Mouse (Mus musculus) thymus, postnatal 0 days (tissue): ENCODE data around the gene Tcn2. TPM values are rescaled to one million over a fixed set of nuclear protein-coding genes. Genes with fewer than 3 reads are reported as not detected.

Experiments used
- DNase-seq: peaks from one replicate; pipeline ENCODE4 v3.0.0-alpha.2; 2015; ENCODE audit warnings: low spot score
- polyA plus RNA-seq: library from polyadenylated mRNA; unstranded; fragments of >200 nt; fragmentation: Nextera tagmentation; extraction: Ambion mirVana; gene quantifications from 2 replicates; pipeline ENCODE4 v1.2.1, GENCODE M21; 2015

Gene Tcn2
- polyA plus RNA-seq, 1 experiment from 2014 or later = 25.5 TPM

DNA sequence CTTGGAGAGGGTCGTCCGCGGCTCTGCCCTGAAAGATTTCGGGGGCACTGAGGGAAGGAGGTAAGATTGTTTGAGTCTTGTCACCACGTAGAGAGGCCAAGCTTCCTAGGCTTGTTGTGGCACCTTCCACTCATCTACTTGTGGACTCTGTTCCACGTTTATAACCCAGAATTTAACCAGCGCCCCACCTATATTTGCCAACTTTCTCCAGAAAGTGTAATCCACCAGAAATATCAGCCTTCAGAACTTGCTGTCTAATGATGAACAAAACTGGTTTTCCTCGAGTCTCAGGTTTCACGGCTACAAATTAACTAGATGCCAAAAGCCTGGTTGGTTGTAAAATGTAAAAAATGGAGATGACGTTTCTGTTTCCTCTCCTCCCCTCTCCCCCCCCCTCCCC, 36.5 kb downstream of the Tcn2 start:
- no peak for DNase-seq

DNA sequence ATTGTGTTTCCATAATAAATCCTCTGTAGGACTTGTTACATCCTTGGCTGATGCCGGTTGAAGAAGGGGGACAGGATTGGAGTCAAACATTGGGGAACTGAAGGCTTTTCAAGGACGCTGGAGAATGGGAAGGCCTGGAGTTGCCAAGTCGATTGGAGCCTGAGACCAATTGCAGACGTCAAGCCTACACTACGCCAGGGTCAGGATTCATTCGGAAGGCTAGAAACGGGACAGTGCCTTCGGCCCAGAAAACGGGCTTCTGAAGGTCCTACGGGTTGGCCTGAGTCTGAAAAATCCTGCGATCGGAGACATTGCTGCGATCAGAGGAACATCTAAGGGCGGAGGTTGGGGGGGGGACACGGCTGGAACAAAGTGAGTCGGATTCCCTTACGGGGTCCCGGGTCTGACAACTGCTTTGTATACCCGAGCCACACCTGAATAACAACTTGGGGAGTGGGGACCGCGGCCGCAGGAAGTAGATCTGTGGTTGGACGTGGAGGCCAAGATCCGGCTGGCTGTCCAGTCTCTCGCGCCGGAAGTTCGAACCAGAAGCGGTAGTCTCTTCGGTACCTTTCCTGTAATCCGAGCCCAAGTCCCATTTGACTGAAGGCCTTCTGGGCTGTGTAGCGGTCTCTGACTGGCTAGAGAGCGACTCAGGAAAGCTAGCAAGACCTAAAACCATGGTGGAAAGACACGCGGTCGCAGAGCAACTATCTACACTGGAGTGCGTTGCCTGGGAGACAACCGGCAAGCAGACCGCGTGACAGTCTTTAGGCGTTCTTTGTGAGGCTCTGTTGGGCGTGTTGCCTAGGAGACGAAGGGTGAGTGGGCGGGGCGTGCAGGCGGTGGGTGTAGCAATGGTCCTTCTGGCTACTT, 37.3 kb downstream of the Tcn2 start, which contains the start of the genes 4921536K21Rik and Dusp18:
TSS of gene 4921536K21Rik (minus strand) at position 693 of the 876 bp plus-strand sequence.
TSS of gene Dusp18 (plus strand) at position 835 of the 876 bp plus-strand sequence.
- DNase-seq = peak; percentile 85

DNA sequence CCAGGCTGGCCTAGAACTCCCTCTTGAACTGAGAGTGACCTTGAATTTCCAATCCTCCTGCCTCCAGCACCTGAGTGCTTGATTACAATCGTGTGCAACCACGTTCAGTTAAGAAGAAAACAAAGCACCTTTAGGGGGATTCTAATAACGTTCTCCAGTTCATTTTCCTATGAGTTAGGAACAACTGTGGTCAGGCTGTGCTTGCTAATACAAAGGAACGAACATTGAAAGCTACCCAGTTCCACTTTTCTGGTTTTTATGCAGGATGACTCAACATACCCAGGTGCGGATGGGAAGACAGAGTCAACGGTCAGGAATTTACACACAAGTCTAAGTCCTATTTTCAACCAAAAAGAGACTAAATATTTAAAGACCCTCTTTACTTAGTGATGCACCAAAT, 38.0 kb downstream of the Tcn2 start:
- no peak for DNase-seq

DNA sequence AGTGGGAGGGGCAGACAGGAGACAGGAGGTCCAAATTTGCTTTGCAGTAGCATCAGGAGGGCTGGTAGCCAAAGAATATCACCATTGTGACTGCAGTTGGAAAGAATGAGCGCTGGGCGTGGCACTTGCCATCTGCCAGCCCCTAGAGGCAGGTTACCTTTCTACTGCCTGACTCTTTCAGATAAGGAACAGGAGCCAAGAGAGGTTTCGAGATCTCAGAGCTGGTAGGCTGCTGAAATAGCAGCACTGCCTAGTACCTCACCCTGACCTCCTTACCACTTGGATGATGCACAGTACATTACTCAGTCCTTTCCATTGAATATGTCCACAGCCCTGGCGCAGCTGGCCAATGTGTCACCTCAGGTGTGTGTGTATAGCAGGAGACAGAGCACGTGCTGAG, 44.6 kb downstream of the Tcn2 start:
- no peak for DNase-seq

DNA sequence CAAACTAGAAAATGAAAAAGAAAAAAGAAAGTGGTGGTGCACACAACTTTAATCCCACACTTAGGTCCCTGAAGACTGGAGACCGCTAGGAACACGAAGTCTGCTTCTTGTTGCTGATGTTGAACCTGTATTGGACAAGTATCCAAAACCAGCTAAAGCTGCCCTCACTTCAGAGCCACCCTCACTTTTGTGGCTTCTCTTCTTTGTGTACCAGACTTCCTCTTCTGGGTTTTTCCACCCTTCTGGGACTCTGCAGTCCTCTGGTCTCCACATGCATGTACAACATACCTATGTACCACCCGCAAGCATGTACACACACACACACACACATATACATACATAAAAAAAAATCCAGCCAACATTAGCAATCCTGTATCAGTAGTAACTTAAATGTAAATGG, 48.2 kb downstream of the Tcn2 start:
- no peak for DNase-seq

DNA sequence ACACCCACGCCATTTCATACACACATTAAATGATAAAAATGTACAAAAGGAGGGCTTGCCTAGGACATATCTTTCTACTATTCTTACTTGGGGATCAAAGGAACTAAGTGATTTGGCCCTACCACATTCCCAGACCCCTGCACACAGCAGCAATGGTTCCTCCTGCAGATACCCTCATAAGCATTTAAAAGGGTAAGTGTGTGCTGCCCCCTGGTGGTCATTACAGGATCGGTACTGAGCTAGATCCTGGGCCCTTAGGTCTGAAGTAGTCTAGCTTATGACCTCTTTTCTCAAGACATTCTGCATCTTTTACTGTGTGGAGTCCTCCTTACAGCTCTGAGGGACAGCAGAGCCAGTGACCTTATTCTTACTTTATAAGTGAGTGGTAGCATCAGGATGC, 52.1 kb downstream of the Tcn2 start:
- DNase-seq = peak; percentile 78

DNA sequence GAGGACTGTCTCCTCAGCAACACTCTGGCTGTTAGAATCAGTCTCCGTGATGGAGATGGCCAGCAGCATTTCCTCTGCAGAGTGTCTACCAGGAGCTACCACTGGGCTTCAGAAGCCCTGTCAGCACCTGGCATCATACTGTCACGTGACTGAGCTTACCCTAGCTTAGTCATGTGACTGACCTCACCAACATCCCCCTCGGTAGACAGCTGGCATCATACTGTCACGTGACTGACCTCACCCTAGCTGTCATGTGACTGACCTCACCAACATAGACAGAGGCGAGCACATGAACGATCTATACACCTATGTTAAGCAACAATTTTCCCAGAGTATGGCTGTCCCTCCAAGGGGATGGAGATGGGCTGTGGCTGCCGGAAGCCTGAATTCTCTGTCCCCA, 53.3 kb downstream of the Tcn2 start:
- peak; percentile 57 for DNase-seq

DNA sequence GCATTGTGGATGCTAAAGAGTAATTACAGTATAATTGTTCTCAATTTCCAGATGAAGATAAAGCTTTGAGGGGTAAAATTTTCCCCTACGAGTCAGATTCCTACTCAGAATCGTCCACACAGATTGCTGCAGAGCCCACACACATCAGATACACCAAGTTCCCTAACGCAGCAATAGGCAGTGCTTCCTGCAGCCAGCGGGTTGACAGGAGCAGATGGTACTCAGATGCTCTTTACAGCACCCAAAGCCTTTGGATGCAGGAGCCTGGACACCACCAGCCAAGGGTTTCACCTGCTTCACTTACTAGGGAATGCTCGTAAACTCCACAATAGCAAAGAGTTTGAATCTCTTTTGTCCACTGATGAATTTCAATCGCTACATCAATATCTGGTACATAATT, 55.5 kb downstream of the Tcn2 start:
- no peak for DNase-seq

Other genes starting within 250 kb of the Tcn2 start
- 0.10 and 0.28 TPM in 2 replicates for gene Osbp2, start 68.3 kb downstream of the Tcn2 start, polyA plus RNA-seq
- 0.06 and 0.08 TPM in 2 replicates for gene 4921536K21Rik, start 37.1 kb downstream of the Tcn2 start, polyA plus RNA-seq
- 0.62 and 0.71 TPM in 2 replicates for gene Dusp18, start 36.9 kb downstream of the Tcn2 start, polyA plus RNA-seq
- gene Slc35e4, start 17.5 kb downstream of the Tcn2 start, polyA plus RNA-seq = 0.87 and 0.99 TPM in 2 replicates
- 54.9 and 66.4 TPM in 2 replicates for gene Pes1, start 31.8 kb upstream of the Tcn2 start, polyA plus RNA-seq
- gene 4930556J24Rik, start 44.6 kb upstream of the Tcn2 start, polyA plus RNA-seq = 0.10 TPM in 1 of 2 replicates, not detected in the other
- 0.17 and 0.39 TPM in 2 replicates for gene Gal3st1, start 51.5 kb upstream of the Tcn2 start, polyA plus RNA-seq
- 0.08 and 0.27 TPM in 2 replicates for gene Sec14l4, start 99.3 kb upstream of the Tcn2 start, polyA plus RNA-seq
- gene Sec14l3, start 132.7 kb upstream of the Tcn2 start, polyA plus RNA-seq = 0.64 and 0.91 TPM in 2 replicates
- 4.1 and 5.3 TPM in 2 replicates for gene Mtfp1, start 163.3 kb upstream of the Tcn2 start, polyA plus RNA-seq
- gene Sec14l2, start 191.3 kb upstream of the Tcn2 start, polyA plus RNA-seq = 0.30 and 0.54 TPM in 2 replicates
- 18.9 and 19.6 TPM in 2 replicates for gene Rnf215, start 203.0 kb upstream of the Tcn2 start, polyA plus RNA-seq
- gene Ccdc157, start 228.1 kb upstream of the Tcn2 start, polyA plus RNA-seq = 2.0 and 2.2 TPM in 2 replicates
- 35.4 and 42.0 TPM in 2 replicates for gene Sf3a1, start 228.2 kb upstream of the Tcn2 start, polyA plus RNA-seq